Mouse (Mus musculus) 3T3-L1 (cell line): ENCODE results near the gene Klf8.

Experiments
- DNase-seq: peaks from one replicate; pipeline ENCODE4 v3.0.0-alpha.2; 2015; ENCODE audit warnings: low read depth, low spot score

Gene Klf8

DNA sequence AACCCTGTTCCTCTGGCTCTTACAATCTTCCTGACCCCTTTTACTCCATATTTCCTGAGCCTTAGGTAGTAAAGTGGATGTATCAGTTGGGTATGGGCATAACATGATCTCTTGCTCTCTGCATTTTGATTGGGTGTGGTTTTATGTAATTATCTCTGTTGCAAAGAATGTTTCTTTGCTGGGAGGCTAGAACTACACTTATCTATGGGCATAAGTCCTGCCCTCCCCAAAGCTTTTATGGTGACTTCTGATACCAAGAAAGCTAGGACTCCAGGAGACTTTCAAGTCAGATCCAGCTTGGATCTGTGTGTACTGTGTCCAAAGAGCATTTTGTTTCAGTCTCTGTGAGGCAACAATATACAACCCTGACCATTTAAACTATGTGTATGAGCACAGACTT is 202.3 kb downstream of the Klf8 start:
- DNase-seq: no peak

GRCm38 (mm10) chrX:153440018-153440417 is 202.8 kb downstream of the Klf8 start:
- DNase-seq: no peak
